Mouse (Mus musculus) liver, embryonic 13.5 days (tissue): Measurements from ENCODE around the gene Mllt10. TPM values are rescaled to one million over a fixed set of nuclear protein-coding genes. Genes with fewer than 3 reads are reported as not detected.

Source experiments
- ATAC-seq: fragments of 200-750 bp; cut with Nextera tagmentation; 2 replicates; pipeline ENCODE4 v1.8.0; 2017; ENCODE audit warnings: low read depth, mild to moderate bottlenecking, moderate number of reproducible peaks, moderate library complexity
- DNase-seq: peaks from one replicate; pipeline ENCODE4 v3.0.0; 2022
- H3K27ac ChIP-seq: fragments of 300-500 bp; sonication (generic); 2 replicates; pipeline ENCODE4 v1.5.1; 2015; ENCODE audit warnings: moderate library complexity, mild to moderate bottlenecking, inconsistent platforms
- H3K27me3 ChIP-seq: fragments of 300-500 bp; sonication (generic); 2 replicates; pipeline ENCODE4 v1.6.1; 2015; ENCODE audit warnings: mild to moderate bottlenecking, inconsistent platforms
- H3K36me3 ChIP-seq: fragments of 300-500 bp; sonication (generic); 2 replicates; pipeline ENCODE4 v1.6.1; 2015; ENCODE audit warnings: mild to moderate bottlenecking, inconsistent platforms
- H3K4me1 ChIP-seq: fragments of 300-500 bp; sonication (generic); replicated peaks from 2 replicates; pipeline ENCODE4 v1.6.1; 2015; ENCODE audit warnings: inconsistent platforms
- H3K4me2 ChIP-seq: fragments of 300-500 bp; sonication (generic); 2 replicates; pipeline ENCODE4 v1.6.1; 2015; ENCODE audit warnings: inconsistent platforms, mild to moderate bottlenecking, moderate library complexity
- H3K4me3 ChIP-seq: fragments of 300-500 bp; sonication (generic); replicated peaks from 2 replicates; pipeline ENCODE4 v1.5.1; 2015; ENCODE audit warnings: mild to moderate bottlenecking, inconsistent platforms
- H3K9ac ChIP-seq: fragments of 300-500 bp; sonication (generic); 2 replicates; pipeline ENCODE4 v1.6.1; 2015; ENCODE audit warnings: mild to moderate bottlenecking, inconsistent platforms
- H3K9me3 ChIP-seq: fragments of 300-500 bp; sonication (generic); replicated peaks from 2 replicates; pipeline ENCODE4 v1.6.1; 2016; ENCODE audit warnings: inconsistent platforms
- WGBS: fragments of 180-500 bp; shearing (Covaris S2); methylation state at CpG from one replicate; pipeline ENCODE4 v1.1.7; 2015; ENCODE audit not compliant: insufficient replicate concordance; 5-methylcytosine and 5-hydroxymethylcytosine counted together
- polyA plus RNA-seq: library from polyadenylated mRNA; unstranded; fragments of >200 nt; fragmentation: Nextera tagmentation; extraction: Ambion mirVana; gene quantifications from 2 replicates; pipeline ENCODE4 v1.2.1, GENCODE M21; 2015

Mllt10 gene
- 29.1 and 34.3 TPM in 2 replicates for polyA plus RNA-seq

DNA sequence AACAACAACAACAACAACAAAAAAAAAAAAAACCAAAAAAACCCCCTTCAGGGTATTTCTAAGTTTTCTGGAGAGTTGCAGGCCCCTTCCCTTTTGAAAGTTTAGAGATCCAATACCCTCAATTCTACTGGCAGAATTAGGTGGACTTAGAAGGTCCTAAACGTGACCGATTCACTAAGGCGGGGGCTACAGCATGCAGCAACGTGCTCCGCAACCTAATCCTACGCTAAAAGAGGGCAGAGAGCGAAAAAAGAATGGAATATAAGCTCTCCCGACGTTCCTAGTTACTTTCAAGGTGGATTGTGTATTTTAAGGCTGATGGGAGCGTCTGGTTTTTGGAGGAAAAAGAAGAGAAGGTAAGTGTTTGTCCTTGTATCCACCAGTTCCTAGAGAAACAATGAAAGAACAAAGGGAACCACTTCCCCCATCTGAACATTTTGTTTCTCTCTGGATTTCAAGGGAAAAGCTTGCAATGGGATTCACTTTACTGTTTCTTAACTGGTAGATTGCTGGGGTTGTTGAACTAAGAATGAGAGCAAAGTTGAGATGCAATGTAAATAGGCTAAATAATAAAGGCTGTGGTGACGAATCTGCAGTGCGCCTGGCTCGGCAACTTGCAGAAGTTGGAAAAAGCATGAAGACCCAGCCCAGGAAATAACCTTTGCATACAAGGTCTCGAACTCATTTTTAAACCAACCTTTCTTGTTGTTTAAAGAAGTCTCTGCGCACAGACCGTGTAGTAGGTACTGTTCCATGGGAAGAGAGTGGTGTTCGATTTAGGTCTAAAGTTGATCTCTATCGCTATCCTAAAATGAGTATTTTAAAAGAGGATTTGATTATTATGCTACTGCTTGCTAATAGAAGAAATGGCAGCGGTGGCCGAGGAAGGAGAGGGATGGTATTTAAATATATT, at the start of gene Mllt10:
Gene Mllt10, plus strand, starts transcription at position 222 of the 913 bp plus-strand sequence.
- no peak for DNase-seq
- peak within 1 kb of the TSS; percentile 92 for H3K4me2 ChIP-seq
- peak within 1 kb of the TSS; percentile 74 for H3K4me3 ChIP-seq
- no peaks in the 10 kb centered on the region for H3K36me3 ChIP-seq
- peak within 1 kb of the TSS; percentile 93 for H3K9ac ChIP-seq
- 4% methylated on average over 20 of the region's 20 CpGs for WGBS
- peaks cover 38% of the 10 kb centered on the region for H3K4me1 ChIP-seq
- peak within 1 kb of the TSS; percentile 99 for H3K27ac ChIP-seq
- H3K27me3 ChIP-seq: peaks cover 24% of the 10 kb centered on the region
- no peaks in the 10 kb centered on the region for H3K9me3 ChIP-seq
- ATAC-seq: no peak

DNA sequence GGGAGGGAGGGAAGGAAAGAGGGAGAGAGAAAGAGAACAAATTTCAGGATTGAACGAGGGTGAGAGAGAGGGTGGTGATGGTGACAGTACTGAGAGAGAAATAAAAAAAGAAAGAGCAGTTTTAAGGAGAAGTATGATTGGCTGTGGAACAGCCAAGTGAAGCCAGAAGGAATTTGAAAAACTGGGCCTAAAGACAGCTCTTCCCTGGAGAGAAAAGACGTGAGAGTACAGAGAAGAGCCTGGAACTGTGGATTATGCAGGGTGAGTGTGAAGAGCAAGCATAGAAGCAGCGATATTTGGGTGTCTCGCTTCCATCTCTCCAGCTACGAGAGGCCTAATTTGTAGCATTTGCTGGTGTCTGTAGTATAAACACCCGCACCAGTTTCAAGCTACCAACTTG, 43.8 kb upstream of the Mllt10 start:
- no peak overlapping the region for H3K27ac ChIP-seq
- DNase-seq: no peak
- no peak overlapping the region for H3K4me3 ChIP-seq
- no peak overlapping the region for H3K4me2 ChIP-seq
- H3K27me3 ChIP-seq: no peaks in the 10 kb centered on the region
- no peaks in the 10 kb centered on the region for H3K36me3 ChIP-seq
- H3K9me3 ChIP-seq: no peaks in the 10 kb centered on the region
- no peak for ATAC-seq
- WGBS: 67% methylated on average over 6 of the region's 6 CpGs
- no peak overlapping the region for H3K9ac ChIP-seq
- H3K4me1 ChIP-seq: no peaks in the 10 kb centered on the region

DNA sequence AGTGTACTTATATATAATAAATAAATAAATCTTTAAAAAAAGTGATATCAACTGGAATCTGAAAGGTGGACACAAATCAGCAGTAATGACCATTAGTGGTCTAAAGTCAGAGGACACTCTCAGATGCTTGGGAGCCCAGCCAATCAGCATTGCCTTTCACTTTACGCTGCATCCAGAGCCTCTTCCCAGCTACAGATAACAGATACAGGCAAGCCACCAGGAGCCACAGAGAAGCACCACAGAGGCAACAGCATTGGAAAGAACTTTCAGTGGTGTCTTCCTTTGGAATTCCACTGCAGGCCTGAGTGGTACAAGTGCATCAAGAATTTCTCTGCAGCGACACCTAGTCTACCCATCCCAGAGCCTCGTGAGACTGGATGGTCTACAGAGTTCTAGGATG, 42.2 kb upstream of the Mllt10 start:
- H3K27me3 ChIP-seq: no peaks in the 10 kb centered on the region
- no peaks in the 10 kb centered on the region for H3K36me3 ChIP-seq
- WGBS: 69% methylated on average over 3 of the region's 3 CpGs
- no peak for ATAC-seq
- H3K4me1 ChIP-seq: no peaks in the 10 kb centered on the region
- no peak for DNase-seq
- no peaks in the 10 kb centered on the region for H3K9me3 ChIP-seq
- H3K27ac ChIP-seq: no peak overlapping the region
- H3K4me2 ChIP-seq: no peak overlapping the region
- H3K9ac ChIP-seq: no peak overlapping the region
- H3K4me3 ChIP-seq: no peak overlapping the region

DNA sequence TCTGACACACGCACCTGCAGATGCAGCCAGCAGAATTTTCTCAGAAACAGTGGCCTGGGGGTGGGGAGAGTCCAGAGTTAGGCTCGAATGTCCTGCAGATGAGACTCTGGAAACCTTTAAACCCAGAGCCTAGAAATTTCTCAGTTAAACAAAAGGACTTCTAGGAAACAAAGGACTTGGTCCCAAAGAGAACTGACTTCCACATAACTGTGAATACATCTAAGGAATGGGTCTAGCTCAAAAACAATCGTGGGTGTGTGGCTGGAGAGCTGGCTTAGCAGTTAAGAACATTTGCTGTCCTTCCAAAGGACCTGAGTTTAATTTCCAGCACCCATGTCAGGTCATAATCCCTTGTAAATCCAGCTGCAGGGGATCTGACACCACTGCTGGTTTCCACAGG, 39.5 kb upstream of the Mllt10 start:
- WGBS: 41% methylated on average over 3 of the region's 3 CpGs
- H3K4me1 ChIP-seq: no peaks in the 10 kb centered on the region
- H3K9me3 ChIP-seq: no peaks in the 10 kb centered on the region
- no peak overlapping the region for H3K27ac ChIP-seq
- H3K4me2 ChIP-seq: no peak overlapping the region
- ATAC-seq (no peak), DNase-seq (no peak)
- no peak overlapping the region for H3K9ac ChIP-seq
- H3K27me3 ChIP-seq: no peaks in the 10 kb centered on the region
- no peaks in the 10 kb centered on the region for H3K36me3 ChIP-seq
- no peak overlapping the region for H3K4me3 ChIP-seq

DNA sequence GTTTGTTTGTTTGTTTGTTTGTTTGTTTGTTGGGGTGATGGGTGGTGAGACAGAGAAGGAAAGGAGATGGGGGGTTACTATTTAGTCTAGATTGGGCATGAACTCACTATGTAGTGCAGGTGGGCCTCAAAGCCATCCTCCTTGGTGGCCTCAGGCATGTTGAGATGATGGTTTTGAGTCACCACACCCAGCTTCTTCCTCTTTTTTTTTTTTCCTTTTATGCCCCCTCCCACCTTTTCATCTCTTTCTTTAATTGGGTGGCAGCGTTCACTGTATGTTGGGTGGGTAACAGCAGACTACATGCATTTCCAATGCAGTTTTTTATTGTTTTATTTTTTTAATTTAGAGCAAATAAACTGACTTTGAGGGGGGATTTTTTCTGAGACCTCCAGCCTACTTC, 38.4 kb upstream of the Mllt10 start:
- H3K27me3 ChIP-seq: no peaks in the 10 kb centered on the region
- H3K4me1 ChIP-seq: no peaks in the 10 kb centered on the region
- H3K4me2 ChIP-seq: no peak overlapping the region
- WGBS: 52% methylated on average over 1 of the region's 1 CpGs
- no peak overlapping the region for H3K27ac ChIP-seq
- DNase-seq (no peak), ATAC-seq (no peak)
- H3K36me3 ChIP-seq: no peaks in the 10 kb centered on the region
- H3K4me3 ChIP-seq: no peak overlapping the region
- H3K9me3 ChIP-seq: no peaks in the 10 kb centered on the region
- H3K9ac ChIP-seq: no peak overlapping the region

DNA sequence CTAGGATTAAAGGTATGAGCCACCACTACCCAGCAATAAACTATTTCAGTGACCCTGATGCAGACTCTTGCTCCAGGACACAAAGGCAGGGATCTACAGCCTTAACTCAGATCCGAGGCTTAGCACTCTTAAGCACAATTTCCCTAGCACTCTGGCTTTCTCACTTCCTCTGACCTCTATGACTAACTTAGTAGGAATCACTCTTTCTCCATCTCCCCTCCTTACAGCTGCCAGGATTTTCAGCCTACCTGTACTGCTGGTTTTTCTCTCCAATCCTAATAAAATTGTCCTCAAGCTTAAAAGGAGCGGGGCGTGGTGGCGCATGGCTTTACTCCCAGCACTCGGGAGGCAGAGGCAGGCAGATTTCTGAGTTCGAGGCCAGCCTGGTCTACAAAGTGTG, 37.7 kb upstream of the Mllt10 start:
- H3K9ac ChIP-seq: no peak overlapping the region
- no peaks in the 10 kb centered on the region for H3K36me3 ChIP-seq
- H3K4me1 ChIP-seq: no peaks in the 10 kb centered on the region
- H3K4me2 ChIP-seq: no peak overlapping the region
- H3K27ac ChIP-seq: no peak overlapping the region
- DNase-seq: no peak
- no peaks in the 10 kb centered on the region for H3K27me3 ChIP-seq
- no peaks in the 10 kb centered on the region for H3K9me3 ChIP-seq
- WGBS: 72% methylated on average over 6 of the region's 6 CpGs
- ATAC-seq: no peak
- H3K4me3 ChIP-seq: no peak overlapping the region

DNA sequence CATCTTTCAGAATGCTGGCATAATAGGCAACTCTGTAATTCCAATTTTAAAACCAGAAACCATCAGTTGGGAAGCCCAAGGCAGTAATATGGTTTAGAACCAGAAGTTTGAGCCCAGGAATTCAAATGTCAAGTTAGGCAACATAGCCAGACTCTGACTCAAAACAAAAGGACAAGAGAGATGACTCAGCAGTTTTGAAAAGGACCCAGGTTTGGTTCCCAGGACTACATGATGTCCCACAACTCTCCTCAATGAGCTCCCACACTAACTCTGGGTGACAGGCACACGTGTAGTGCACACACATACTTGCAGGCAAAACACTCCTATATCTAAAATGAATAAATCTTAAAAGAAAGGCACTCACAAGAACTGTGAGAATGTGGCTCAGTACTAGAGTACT, 35.9 kb upstream of the Mllt10 start:
- WGBS: 48% methylated on average over 1 of the region's 1 CpGs
- Histone ChIP-seq H3K36me3 (no peaks in the 10 kb centered on the region), H3K27ac (no peak overlapping the region), H3K9me3 (no peaks in the 10 kb centered on the region), H3K27me3 (peaks cover 4% of the 10 kb centered on the region; the same call in 1 of the 2 replicates), H3K9ac (no peak overlapping the region), H3K4me2 (no peak overlapping the region), H3K4me1 (no peaks in the 10 kb centered on the region), H3K4me3 (no peak overlapping the region)
- no peak for DNase-seq
- ATAC-seq: no peak

DNA sequence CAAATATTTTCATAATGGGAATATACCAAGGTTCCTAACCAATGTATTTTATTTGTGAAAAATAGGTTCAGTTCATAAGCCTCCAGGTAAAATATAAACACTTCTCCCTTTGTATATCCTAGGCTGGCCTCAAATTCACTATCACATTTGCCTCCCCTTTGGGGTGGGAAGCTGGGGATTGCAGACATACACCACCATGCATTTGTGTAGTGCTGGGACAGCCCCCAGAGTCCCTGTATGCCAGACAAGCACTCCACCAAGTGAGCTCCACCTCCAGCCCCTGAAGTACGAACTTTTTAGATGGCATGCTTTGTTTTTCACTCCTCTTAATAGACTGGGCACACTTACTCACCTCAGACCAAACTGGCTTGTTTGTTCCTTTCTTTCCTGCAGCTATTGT, 32.2 kb upstream of the Mllt10 start:
- no peaks in the 10 kb centered on the region for H3K36me3 ChIP-seq
- DNase-seq: no peak
- no peak overlapping the region for H3K4me3 ChIP-seq
- H3K9ac ChIP-seq: no peak overlapping the region
- WGBS: 43% methylated on average over 1 of the region's 1 CpGs
- H3K27ac ChIP-seq: no peak overlapping the region
- H3K4me1 ChIP-seq: peaks cover 25% of the 10 kb centered on the region
- ATAC-seq: no peak
- H3K27me3 ChIP-seq: peaks cover 34% of the 10 kb centered on the region
- H3K4me2 ChIP-seq: no peak overlapping the region
- H3K9me3 ChIP-seq: no peaks in the 10 kb centered on the region

DNA sequence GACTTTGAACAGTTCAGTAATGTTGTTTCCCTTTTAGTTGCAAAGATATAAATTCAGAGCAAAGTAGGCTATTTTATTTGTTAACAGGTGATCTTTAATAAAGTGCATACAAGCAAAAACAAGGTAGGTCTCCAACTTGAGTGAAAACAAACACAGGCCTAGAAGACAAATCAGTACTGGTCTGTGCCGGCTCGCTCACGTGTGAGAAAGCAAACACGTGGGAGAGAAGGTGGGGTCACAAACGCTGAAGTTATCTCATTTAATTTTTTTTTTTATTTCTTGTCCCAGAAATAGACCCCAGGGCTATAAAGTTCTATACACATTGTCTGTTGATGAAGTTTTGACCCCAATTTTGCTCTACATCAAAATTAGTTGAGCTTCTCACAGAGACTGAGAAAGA, 29.9 kb upstream of the Mllt10 start:
- Histone ChIP-seq H3K9ac (no peak overlapping the region), H3K27ac (no peak overlapping the region), H3K4me3 (no peak overlapping the region), H3K9me3 (no peaks in the 10 kb centered on the region), H3K36me3 (no peaks in the 10 kb centered on the region), H3K27me3 (peaks cover 55% of the 10 kb centered on the region), H3K4me1 (peaks cover 37% of the 10 kb centered on the region), H3K4me2 (no peak overlapping the region)
- WGBS: 35% methylated on average over 5 of the region's 5 CpGs
- no peak for ATAC-seq
- DNase-seq: no peak

DNA sequence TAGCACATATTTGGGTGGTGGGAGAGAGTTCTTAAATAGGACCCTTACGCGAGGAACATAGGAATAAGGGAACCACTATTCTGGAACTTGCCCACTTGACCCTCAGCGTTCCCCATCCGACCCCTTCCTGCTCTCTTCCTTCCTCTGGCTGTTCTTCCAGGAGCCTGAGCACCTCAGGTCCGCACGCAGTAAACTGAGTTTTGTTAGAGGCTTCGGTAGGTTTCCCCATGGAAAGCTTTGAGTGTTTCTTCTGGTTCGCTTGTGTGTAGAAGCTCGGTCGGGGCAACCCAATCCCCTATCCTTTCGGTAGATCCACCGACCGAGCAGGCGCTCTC, 29.3 kb upstream of the Mllt10 start:
- WGBS: 2% methylated on average over 14 of the region's 14 CpGs
- no peak for ATAC-seq
- no peak for DNase-seq
- Histone ChIP-seq H3K27ac (no peak overlapping the region), H3K9me3 (no peaks in the 10 kb centered on the region), H3K4me1 (peaks cover 37% of the 10 kb centered on the region), H3K4me3 (peak overlapping the region; percentile 66), H3K27me3 (peaks cover 61% of the 10 kb centered on the region), H3K4me2 (peak overlapping the region; percentile 87), H3K36me3 (no peaks in the 10 kb centered on the region), H3K9ac (peak overlapping the region; percentile 67)

DNA sequence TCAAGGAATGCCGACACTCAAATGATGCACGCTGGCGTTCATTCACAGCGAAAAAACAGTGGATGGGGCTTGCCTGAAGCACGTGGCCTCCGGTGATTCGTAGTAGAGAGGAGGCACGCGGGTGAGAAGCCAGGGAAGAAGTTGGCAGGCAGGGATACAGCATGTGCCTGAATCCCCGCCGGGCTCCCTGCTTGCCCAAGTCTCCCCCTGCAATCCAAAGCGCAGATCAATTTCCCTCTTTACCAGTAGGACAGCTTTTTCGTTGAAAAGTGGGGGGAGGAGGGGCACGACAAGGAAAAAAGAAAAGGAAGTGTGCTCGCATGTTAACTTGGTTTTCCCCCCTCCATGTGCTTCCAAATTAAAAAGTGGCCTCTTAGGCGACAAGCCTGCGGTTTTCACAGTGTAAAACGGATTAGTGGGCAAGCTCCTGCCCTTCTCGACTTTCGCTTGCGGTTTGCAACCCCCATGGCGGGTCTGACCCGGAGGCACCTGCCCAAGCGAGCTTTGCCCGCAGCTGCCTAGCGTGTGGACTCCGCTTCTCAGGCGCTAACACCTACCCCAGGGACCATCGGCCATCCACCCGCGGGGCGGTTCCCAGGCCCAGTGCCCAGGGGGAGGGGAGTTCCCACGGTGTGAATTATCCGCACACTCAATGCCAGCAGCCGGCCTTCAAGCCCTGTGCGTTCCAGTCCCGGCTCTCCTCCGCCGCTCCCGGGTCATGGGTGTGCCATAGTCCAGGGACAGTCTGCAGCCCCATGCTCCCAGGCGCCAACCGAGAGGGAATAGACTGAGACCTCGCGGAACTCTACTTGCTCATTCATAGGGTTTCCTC, 28.7 kb upstream of the Mllt10 start:
- under 1% methylated on average over 44 of the region's 44 CpGs for whole genome bisulfite sequencing
- Histone ChIP-seq H3K36me3 (no peaks in the 10 kb centered on the region), H3K9me3 (no peaks in the 10 kb centered on the region), H3K27ac (no peak overlapping the region), H3K4me1 (peaks cover 41% of the 10 kb centered on the region), H3K9ac (peak overlapping the region; percentile 67), H3K4me2 (peak overlapping the region; percentile 87), H3K4me3 (peak overlapping the region; percentile 66), H3K27me3 (peaks cover 67% of the 10 kb centered on the region)
- no peak for DNase-seq
- ATAC-seq: peak; percentile 27; the same call in 1 of the 2 replicates
